Mouse (Mus musculus): ENCODE measurements around the gene Gm21870.
"Not testable (repeated sequence)": the region's sequence is repeated elsewhere in the genome, so short reads cannot be mapped to it uniquely, and the experiment has no call there.

Gm21870 gene

GRCm38 (mm10) chrX:33986716-33987115 lies at the start of gene Gm21870:
TSS of gene Gm21870 (minus strand) at chrX:33986816.
- not testable (repeated sequence) for DNase-seq

DNA sequence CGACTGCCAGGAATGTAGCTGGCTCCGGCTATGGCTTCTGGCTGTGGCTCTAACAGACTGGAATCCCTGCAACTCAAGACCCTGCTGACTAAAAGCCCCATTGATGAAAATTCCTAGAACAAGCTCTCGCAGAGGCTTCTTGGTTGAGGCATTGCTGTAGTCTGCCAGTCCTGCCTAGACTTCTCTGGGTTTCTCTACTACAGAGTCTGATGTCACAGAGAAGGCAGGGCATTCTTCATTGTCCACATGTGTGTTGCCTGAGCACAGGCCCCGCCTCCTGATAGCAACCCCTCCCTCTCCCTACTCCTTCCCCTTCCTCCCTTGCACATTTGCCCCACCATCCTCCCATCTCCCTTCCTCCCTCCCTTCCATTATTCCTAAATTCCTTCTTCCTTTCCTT lies 30.2 kb downstream of the Gm21870 start, which contains the start of gene Btbd35f6:
TSS of gene Btbd35f6 (minus strand) at position 101 of the 400 bp plus-strand sequence.
- not testable (repeated sequence) for DNase-seq

Data from cerebellum, postnatal 14 days (tissue).